Mouse (Mus musculus): ENCODE data around the gene Msl1. TPM values are rescaled to one million over a fixed set of nuclear protein-coding genes. Genes with fewer than 3 reads are reported as not detected.
A peak's percentile ranks its signal among the peaks of the same experiment; 100 is the strongest.

Gene Msl1
- total RNA-seq, 2 experiments from 2014 or later = 51.8 to 69.4 TPM

DNA sequence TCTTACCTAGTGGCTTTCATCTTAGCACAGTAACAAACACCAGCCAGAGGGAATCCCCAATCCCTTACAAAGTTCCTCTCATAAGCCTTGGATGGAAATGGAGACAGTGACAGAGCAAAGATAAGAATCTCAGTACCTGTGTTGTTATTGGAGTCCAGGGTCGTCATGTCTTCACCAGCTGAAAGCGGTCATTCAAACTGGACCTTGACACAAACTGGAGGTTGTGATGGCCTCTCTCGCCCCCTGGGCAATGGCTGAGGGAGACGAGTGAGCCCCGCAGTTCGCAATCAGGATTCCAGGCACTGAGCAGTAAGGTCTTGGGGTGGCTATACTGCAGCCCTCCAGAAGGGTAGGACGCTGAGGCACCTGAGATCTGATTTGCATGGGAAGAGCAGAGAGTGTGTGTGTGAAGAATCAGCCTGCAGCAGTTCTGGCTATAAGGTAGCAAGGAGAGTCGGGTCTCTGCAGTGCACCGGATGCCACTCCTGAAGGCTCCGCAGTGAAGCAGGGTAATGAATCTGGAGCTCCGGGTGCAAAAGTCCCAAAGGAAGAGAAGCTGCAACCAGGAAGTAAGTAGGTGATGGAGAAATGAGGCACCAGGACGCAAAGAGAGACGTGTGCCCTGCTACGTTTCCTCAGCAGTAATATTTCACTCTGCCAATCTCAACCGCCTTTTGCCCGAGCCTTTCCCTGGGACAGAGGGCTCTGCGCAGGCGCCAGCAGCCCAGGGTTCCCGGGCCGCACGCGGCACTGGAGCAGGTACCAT, 20.6 kb upstream of the Msl1 start, which contains the start of gene Nr1d1:
Nr1d1 (minus strand) TSS at position 752 of the 766 bp plus-strand sequence.
- H3K4me3 ChIP-seq = peak within 1 kb of the TSS; percentile 87
- intact Hi-C loops (cut with DNase I) = loop anchor here (1.0 to 5.0 kb wide), 2 partner anchors 9 to 397 kb away; no protein-coding TSS in a partner anchor
- H3K27ac ChIP-seq = peak within 1 kb of the TSS; percentile 100
- no peak for TF ChIP-seq CTCF (IDR thresholded peaks at IDR 0.05)
- DNase-seq = no peak

DNA sequence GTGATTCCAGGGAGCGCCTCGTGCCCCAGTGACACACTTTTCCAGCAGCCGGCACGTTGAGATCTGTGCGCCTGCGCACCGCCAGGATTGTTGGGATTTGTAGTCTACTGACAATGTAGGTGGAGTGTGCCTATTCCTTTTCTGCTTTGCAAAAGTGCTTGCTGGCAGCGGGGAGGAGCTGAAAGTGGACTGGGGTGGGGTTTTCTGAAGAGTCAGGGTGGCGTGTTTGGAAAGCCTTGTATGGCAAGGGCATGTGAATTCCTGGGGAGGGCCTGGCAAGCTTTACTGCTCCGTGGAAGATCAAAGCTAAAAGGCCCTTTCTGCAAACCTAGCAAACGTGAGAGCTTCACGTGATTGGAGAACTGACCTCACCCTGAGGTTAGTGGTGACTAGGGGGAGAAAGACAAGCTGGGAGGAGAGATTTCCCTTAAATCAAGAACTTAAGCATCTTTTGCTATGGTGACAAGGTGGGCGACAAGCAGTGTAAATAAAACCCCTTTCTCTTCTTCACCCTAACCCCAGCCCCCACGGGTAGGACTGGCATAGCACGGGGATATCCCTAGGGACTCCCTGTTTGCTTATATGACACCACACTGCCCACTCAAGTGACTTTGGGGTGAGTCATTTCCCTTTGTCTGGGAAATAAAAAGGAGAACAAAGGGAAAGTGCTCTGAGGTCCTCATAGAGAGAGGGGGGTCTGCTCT, 19.8 kb upstream of the Msl1 start:
- TF ChIP-seq CTCF (IDR thresholded peaks at IDR 0.05) = no peak

GRCm38 (mm10) chr11:98776052-98776764, 19.1 kb upstream of the Msl1 start:
- intact Hi-C loops (cut with DNase I) = no loop called here
- peak overlapping the region; percentile 100 for H3K27ac ChIP-seq

More for the DNA sequence above, 19.8 kb upstream of the Msl1 start:
- Histone ChIP-seq H3K27ac (peak overlapping the region; percentile 100), H3K4me3 (peak overlapping the region; percentile 87)
- intact Hi-C loops (cut with DNase I) = loop anchor here (1.0 kb wide), 1 partner anchor 8 kb away; no protein-coding TSS in a partner anchor
- DNase-seq = peak; percentile 100

GRCm38 (mm10) chr11:98776843-98777590, 18.3 kb upstream of the Msl1 start:
- Histone ChIP-seq H3K27ac (peak overlapping the region; percentile 100), H3K4me3 (peak overlapping the region; percentile 87)
- intact Hi-C loops (cut with DNase I) = no loop called here
- no peak for TF ChIP-seq CTCF (IDR thresholded peaks at IDR 0.05)
- peak; percentile 75 for DNase-seq

More at GRCm38 (mm10) chr11:98776052-98776764, 19.1 kb upstream of the Msl1 start:
- TF ChIP-seq CTCF (IDR thresholded peaks at IDR 0.05) = no peak
- peak; percentile 29 for DNase-seq
- H3K4me3 ChIP-seq = peak overlapping the region; percentile 87

- H3K4me3 ChIP-seq = no peak overlapping the region; the same call in 1 of the 2 replicates
- TF ChIP-seq CTCF (IDR thresholded peaks at IDR 0.05) = no peak
- intact Hi-C loops (cut with DNase I) = no loop called here
- H3K27ac ChIP-seq = peak overlapping the region; percentile 100
- DNase-seq = peak; percentile 21
These were observed 17.4 kb upstream of the Msl1 start for GRCm38 (mm10) chr11:98777888-98778287.

- H3K27ac ChIP-seq = peak overlapping the region; percentile 100
- H3K4me3 ChIP-seq = peak overlapping the region; percentile 72
- DNase-seq = peak; percentile 79
- intact Hi-C loops (cut with DNase I) = no loop called here
- no peak for TF ChIP-seq CTCF (IDR thresholded peaks at IDR 0.05)
These were observed 13.3 kb upstream of the Msl1 start for GRCm38 (mm10) chr11:98781851-98782512.

DNA sequence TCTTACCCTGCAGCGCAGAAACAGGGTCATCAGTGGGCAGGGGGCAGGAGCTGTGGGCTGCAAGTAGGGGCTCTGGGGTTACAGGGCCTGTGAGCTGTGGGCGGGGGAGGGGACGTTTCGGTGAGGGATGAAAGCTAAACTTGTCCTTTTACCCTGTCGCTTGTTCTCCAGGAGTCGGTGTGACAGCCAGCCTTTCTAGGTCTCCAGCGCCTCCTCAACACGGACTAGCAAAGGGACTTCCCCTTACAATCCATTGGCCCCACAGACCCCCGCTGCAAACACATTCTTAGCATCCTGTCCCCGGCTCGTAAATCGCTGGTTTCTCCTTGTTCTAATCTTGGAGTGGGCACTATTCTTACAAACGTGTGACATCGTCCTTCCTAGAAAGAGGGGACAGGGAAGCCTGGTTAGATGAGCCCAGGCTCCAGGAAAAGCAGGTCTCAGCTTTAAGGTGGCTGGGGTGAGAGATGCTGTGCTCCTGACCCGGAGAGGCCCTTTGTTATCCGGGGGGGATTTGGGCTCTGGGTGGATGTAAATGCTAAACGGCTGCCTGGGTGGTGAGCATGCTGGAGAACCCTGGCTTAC, 12.6 kb upstream of the Msl1 start:
- Histone ChIP-seq H3K4me3 (peak overlapping the region; percentile 72), H3K27ac (peak overlapping the region; percentile 100)
- peak; percentile 67 for DNase-seq
- intact Hi-C loops (cut with DNase I) = loop anchor here (1.0 kb wide), 1 partner anchor 7 kb away; the partner anchor contains the start of gene Nr1d1
- TF ChIP-seq CTCF (IDR thresholded peaks at IDR 0.05) = no peak

GRCm38 (mm10) chr11:98783236-98783696, 12.1 kb upstream of the Msl1 start:
- peak overlapping the region; percentile 100 for H3K27ac ChIP-seq
- TF ChIP-seq CTCF (IDR thresholded peaks at IDR 0.05) = peak; percentile 30
- DNase-seq = peak; percentile 99
- H3K4me3 ChIP-seq = peak overlapping the region; percentile 72
- intact Hi-C loops (cut with DNase I) = loop anchor here (1.0 kb wide), 1 partner anchor 8 kb away; the partner anchor contains the start of gene Nr1d1

GRCm38 (mm10) chr11:98784139-98784538, 11.2 kb upstream of the Msl1 start:
- intact Hi-C loops (cut with DNase I) = no loop called here
- peak overlapping the region; percentile 100 for H3K27ac ChIP-seq
- no peak for TF ChIP-seq CTCF (IDR thresholded peaks at IDR 0.05)
- peak overlapping the region; percentile 72 for H3K4me3 ChIP-seq
- DNase-seq = peak; percentile 25

GRCm38 (mm10) chr11:98785214-98785613, 10.1 kb upstream of the Msl1 start:
- peak; percentile 90 for DNase-seq
- H3K27ac ChIP-seq = peak overlapping the region; percentile 100
- peak overlapping the region; percentile 72 for H3K4me3 ChIP-seq
- no peak for TF ChIP-seq CTCF (IDR thresholded peaks at IDR 0.05)
- intact Hi-C loops (cut with DNase I) = no loop called here

Data from gastrocnemius, adult 2 months (tissue).